Mouse (Mus musculus) neutrophil, adult 59 days (primary cell): ENCODE data around the gene Vmn2r39. TPM values are rescaled to one million over a fixed set of nuclear protein-coding genes. Genes with fewer than 3 reads are reported as not detected.

ENCODE experiments used
- total RNA-seq, 2 experiments: library from RNA; stranded (reverse); gene quantifications; 1 replicate in 1 of 2; 2 replicates in 1 of 2; pipeline ENCODE4 v1.2.4; 2023

The Vmn2r39 gene
- not detected for total RNA-seq

GRCm38 (mm10) chr7:9030698-9031097 lies at the start of gene Vmn2r39:
Gene Vmn2r39, minus strand, starts transcription at chr7:9030798.

Other genes starting within 250 kb of the Vmn2r39 start
- not detected for gene Vmn2r40, start 99.4 kb downstream of the Vmn2r39 start, total RNA-seq
- gene Vmn2r38, start 67.1 kb upstream of the Vmn2r39 start, total RNA-seq: not detected
- not detected for gene Vmn2r37, start 192.9 kb upstream of the Vmn2r39 start, total RNA-seq